Mouse (Mus musculus): ENCODE data around the gene 1700006A11Rik. TPM values are rescaled to one million over a fixed set of nuclear protein-coding genes. Genes with fewer than 3 reads are reported as not detected.

1700006A11Rik gene
- polyA plus RNA-seq, 1 experiment from 2014 or later, result not detected

Other genes with a start within 250 kb of the 1700006A11Rik start
- 32.4 and 32.6 TPM in 2 replicates for gene Tram1l1, start 105.2 kb downstream of the 1700006A11Rik start, polyA plus RNA-seq (2014; fragmentation: Nextera tagmentation; extraction: Ambion mirVana)
- not detected in 2 replicates for gene 1700003H04Rik, start 155.1 kb upstream of the 1700006A11Rik start, polyA plus RNA-seq (2014; fragmentation: Nextera tagmentation; extraction: Ambion mirVana)